Mouse (Mus musculus) thymus, adult 2 months (tissue): ENCODE measurements around the gene Gm6040. TPM values are rescaled to one million over a fixed set of nuclear protein-coding genes. Genes with fewer than 3 reads are reported as not detected.

ENCODE experiments used
- DNase-seq: peaks from one replicate; pipeline ENCODE4 v3.0.0; 2021
- H3K27ac ChIP-seq: fragments of 200-500 bp; 2 replicates; pipeline ENCODE4 v1.5.1; 2012; ENCODE audit warnings: low read length, control low read depth; ENCODE audit not compliant: control insufficient read depth, insufficient read depth
- H3K27me3 ChIP-seq: fragments of 200-500 bp; 2 replicates; pipeline ENCODE4 v1.6.1; 2012; ENCODE audit warnings: mild to moderate bottlenecking, low read length, moderate library complexity, mixed read lengths; ENCODE audit not compliant: control insufficient read depth, insufficient read depth
- H3K36me3 ChIP-seq: fragments of 200-500 bp; 2 replicates; pipeline ENCODE4 v1.6.1; 2012; ENCODE audit warnings: mild to moderate bottlenecking, low read length, moderate library complexity; ENCODE audit not compliant: control insufficient read depth, insufficient read depth
- H3K4me1 ChIP-seq: fragments of 200-500 bp; replicated peaks from 2 replicates; pipeline ENCODE4 v1.6.1; 2012; ENCODE audit warnings: low read length; ENCODE audit not compliant: control insufficient read depth, insufficient read depth
- H3K4me3 ChIP-seq: fragments of 200-500 bp; 2 replicates; pipeline ENCODE4 v1.5.1; 2012; ENCODE audit warnings: mild to moderate bottlenecking, low read length, control low read depth, moderate library complexity; ENCODE audit not compliant: control insufficient read depth, insufficient read depth
- CTCF ChIP-seq: fragments of 200-500 bp; IDR thresholded peaks from 2 replicates; pipeline ENCODE4 v1.5.1; 2012; ENCODE audit warnings: mild to moderate bottlenecking, control low read depth, low read length, moderate library complexity, borderline replicate concordance; ENCODE audit not compliant: control insufficient read depth, poor library complexity, insufficient read depth; ENCODE audit errors: extremely low read depth
- POLR2A ChIP-seq: fragments of 200-500 bp; IDR thresholded peaks from 2 replicates; pipeline ENCODE4 v1.6.1; 2012; ENCODE audit warnings: mild to moderate bottlenecking, low read length, control low read depth, moderate library complexity; ENCODE audit not compliant: control insufficient read depth, poor library complexity, insufficient read depth; ENCODE audit errors: extremely low read depth
- WGBS: fragments of 180-500 bp; shearing (Covaris S2); methylation state at CpG from one replicate; pipeline ENCODE4 v1.1.7; 2018; 5-methylcytosine and 5-hydroxymethylcytosine counted together
- polyA plus RNA-seq: library from polyadenylated mRNA; depleted of rRNA; stranded (reverse); fragments of >200 nt; gene quantifications from 2 replicates; pipeline ENCODE4 v1.2.3, GENCODE M21; 2012; rRNA removed

Gene Gm6040
- polyA plus RNA-seq, result not detected in 2 replicates

DNA sequence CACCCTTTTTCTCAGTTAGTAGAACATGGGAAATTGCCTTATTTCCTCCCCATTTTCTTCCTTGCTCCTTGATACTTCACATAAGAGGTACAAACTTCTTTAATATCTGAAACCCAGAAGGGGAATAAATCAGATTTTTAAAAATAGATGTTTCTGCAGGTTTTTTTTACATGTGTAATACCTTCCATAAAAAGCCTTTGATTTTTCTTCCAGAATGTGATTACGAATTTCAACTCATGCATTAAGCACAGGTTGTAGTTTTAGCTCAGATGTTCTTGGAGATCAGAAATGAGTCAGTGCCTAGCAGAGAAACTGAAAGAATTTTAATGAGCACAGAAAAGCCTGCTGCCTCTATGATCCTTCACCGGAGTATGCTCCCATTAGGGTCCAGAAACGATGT is at the start of gene Gm6040:
Gene Gm6040, minus strand, starts transcription at position 101 of the 400 bp plus-strand sequence.
- Histone ChIP-seq H3K4me1 (no peaks in the 10 kb centered on the region), H3K27me3 (no peaks in the 10 kb centered on the region), H3K4me3 (no peak within 1 kb of the TSS), H3K27ac (no peak within 1 kb of the TSS), H3K36me3 (no peaks in the 10 kb centered on the region)
- 82% methylated on average over 3 of the region's 3 CpGs for WGBS
- TF ChIP-seq POLR2A, result no peak
- no peak for TF ChIP-seq CTCF
- DNase-seq, result no peak

DNA sequence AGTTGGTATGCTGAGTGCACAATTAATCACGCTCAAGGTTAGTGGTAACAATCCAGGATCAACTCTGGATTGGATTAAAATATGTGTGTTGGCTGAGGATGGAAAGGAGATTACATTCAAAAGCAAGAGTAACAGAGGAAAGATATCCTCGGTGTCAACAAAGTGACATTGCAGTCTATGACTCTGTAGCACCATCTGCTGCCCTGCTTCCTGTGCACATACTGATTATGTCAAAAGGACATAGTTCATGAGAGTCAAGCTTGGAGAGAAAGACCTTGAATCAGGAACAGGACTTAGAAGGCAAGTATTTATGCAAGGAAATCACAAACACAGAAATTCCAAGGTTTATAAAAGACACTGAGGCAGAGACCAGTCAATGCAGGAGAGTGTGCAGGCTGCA is 42.7 kb upstream of the Gm6040 start:
- H3K4me1 ChIP-seq, result no peaks in the 10 kb centered on the region
- DNase-seq, result no peak
- 80% methylated on average over 2 of the region's 2 CpGs for WGBS
- no peak overlapping the region for H3K27ac ChIP-seq
- no peaks in the 10 kb centered on the region for H3K27me3 ChIP-seq
- TF ChIP-seq CTCF (no peak), POLR2A (no peak)
- no peaks in the 10 kb centered on the region for H3K36me3 ChIP-seq
- no peak overlapping the region for H3K4me3 ChIP-seq

DNA sequence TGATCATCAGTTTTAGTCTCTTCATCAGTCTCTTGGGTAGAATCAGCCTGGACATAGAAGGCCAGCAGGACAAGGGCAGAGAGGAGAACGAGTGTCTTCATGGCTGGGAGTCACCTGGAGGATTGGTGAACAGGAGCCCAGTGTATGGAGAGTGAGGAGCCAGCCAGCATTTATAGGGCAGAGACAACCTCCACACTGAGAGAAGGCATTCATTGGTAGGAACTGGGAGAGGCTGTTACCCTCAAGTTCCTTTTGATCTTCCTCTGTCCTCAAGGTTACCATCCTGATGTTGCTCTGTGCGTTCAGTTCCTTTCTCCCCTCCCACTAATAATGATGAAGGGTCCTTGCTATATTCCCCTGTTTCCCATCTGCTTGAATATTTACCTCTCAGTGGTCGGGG is 22.7 kb upstream of the Gm6040 start, which contains the start of gene AY761185:
Gene AY761185, minus strand, starts transcription at position 101 of the 400 bp plus-strand sequence.
- WGBS, result 87% methylated on average over 3 of the region's 3 CpGs
- H3K36me3 ChIP-seq, result no peaks in the 10 kb centered on the region
- H3K4me1 ChIP-seq, result no peaks in the 10 kb centered on the region
- H3K4me3 ChIP-seq, result no peak within 1 kb of the TSS
- no peaks in the 10 kb centered on the region for H3K27me3 ChIP-seq
- DNase-seq, result no peak
- H3K27ac ChIP-seq, result no peak within 1 kb of the TSS
- no peak for TF ChIP-seq POLR2A
- TF ChIP-seq CTCF, result no peak

DNA sequence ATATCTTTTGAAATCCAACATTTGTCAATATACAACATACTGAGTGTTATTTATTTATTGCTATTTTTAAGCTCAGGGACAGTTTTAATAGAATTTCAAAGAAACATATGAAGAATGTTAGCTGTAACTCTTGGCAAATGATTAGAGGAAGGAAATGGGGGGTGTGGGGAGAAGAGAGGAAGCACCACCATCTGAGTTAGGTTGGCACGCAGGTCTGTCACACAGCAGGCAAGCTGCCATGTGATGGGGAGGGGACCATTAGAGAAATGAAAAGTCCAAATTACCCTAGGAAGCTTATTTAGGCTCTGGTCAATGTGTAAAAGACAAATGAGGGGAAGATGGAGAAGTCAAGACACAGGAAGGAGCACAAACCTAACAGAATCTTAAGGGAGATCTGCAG is 9.6 kb downstream of the Gm6040 start:
- WGBS, result 56% methylated on average over 1 of the region's 1 CpGs
- no peak for DNase-seq
- Histone ChIP-seq H3K27me3 (no peaks in the 10 kb centered on the region), H3K27ac (no peak overlapping the region), H3K4me3 (no peak overlapping the region), H3K36me3 (no peaks in the 10 kb centered on the region), H3K4me1 (no peaks in the 10 kb centered on the region)
- TF ChIP-seq POLR2A (no peak), CTCF (no peak)

DNA sequence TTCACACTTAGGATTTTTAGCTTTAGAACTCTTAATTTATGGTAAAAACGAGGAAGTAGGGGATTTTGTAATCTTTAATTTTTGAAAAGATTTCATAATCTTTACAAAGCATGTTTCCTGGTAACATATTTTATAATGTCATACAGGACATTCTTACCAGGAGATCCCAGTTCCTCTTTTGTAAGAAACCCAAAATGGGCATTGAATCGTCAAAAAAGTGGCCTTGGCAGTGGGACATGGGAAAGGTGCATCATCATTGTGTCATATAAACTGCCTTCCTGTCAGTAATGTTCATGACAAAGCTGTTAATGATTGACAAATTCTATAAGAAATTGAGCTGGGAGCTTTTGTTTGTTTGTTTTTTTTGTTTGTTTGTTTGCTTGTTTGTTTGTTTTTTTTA is 13.6 kb downstream of the Gm6040 start:
- H3K27ac ChIP-seq, result no peak overlapping the region
- H3K27me3 ChIP-seq, result no peaks in the 10 kb centered on the region
- TF ChIP-seq POLR2A (no peak), CTCF (no peak)
- no peaks in the 10 kb centered on the region for H3K4me1 ChIP-seq
- no peak overlapping the region for H3K4me3 ChIP-seq
- WGBS, result 33% methylated on average over 2 of the region's 2 CpGs
- no peak for DNase-seq
- H3K36me3 ChIP-seq, result no peaks in the 10 kb centered on the region

DNA sequence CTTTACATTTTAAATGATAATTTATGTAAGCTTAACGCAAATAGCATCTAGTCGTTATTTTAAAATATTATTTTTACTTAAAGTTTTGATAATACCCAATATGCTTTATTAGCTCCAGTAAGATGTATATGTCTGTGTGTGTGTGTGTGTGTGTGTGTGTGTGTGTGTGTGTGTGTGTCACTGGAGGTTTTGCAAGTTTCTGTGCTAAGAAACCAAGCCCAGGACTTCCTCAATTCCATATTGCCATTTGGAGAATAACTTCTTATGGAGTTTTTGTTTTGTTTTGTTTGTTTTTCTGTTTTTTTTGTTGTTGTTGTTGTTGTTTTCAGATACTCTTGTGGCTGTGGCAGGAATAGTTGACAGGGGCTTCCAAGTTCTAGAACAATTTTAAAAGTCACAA is 14.8 kb downstream of the Gm6040 start:
- 93% methylated on average over 2 of the region's 2 CpGs for WGBS
- no peaks in the 10 kb centered on the region for H3K36me3 ChIP-seq
- no peaks in the 10 kb centered on the region for H3K27me3 ChIP-seq
- DNase-seq, result no peak
- H3K4me1 ChIP-seq, result no peaks in the 10 kb centered on the region
- no peak overlapping the region for H3K27ac ChIP-seq
- TF ChIP-seq CTCF, result no peak
- no peak for TF ChIP-seq POLR2A
- no peak overlapping the region for H3K4me3 ChIP-seq

DNA sequence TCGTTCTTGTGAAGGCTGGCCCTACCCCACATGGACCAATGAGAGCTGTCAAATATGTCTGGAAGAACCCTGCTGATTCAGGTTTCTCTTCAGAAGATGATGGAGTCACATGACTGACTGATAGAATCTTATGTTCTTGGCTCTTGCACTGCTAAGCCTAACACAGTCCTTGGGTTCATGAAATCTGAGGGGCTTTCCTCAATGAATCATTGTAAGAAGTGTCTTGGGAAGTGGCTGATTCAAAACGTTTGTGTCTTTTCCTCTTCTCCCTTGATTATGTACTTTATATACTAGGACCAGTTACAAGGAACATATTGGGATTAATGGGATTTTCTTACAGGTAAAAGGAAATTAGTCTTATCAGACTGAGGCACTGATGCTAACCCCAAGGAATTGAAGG is 19.3 kb downstream of the Gm6040 start, which contains the start of gene Gm15056:
Gene Gm15056, minus strand, starts transcription at position 101 of the 400 bp plus-strand sequence.
- TF ChIP-seq POLR2A (no peak), CTCF (no peak)
- Histone ChIP-seq H3K4me1 (no peaks in the 10 kb centered on the region), H3K27me3 (no peaks in the 10 kb centered on the region), H3K36me3 (no peaks in the 10 kb centered on the region), H3K4me3 (no peak within 1 kb of the TSS), H3K27ac (no peak within 1 kb of the TSS)
- WGBS, result 66% methylated on average over 2 of the region's 2 CpGs
- no peak for DNase-seq
